Mouse (Mus musculus): Measurements from ENCODE around the gene Wars2. TPM values are rescaled to one million over a fixed set of nuclear protein-coding genes. Genes with fewer than 3 reads are reported as not detected.

The Wars2 gene
- 2.1 and 2.3 TPM in 2 replicates for polyA plus RNA-seq (2012; rRNA removed)

DNA sequence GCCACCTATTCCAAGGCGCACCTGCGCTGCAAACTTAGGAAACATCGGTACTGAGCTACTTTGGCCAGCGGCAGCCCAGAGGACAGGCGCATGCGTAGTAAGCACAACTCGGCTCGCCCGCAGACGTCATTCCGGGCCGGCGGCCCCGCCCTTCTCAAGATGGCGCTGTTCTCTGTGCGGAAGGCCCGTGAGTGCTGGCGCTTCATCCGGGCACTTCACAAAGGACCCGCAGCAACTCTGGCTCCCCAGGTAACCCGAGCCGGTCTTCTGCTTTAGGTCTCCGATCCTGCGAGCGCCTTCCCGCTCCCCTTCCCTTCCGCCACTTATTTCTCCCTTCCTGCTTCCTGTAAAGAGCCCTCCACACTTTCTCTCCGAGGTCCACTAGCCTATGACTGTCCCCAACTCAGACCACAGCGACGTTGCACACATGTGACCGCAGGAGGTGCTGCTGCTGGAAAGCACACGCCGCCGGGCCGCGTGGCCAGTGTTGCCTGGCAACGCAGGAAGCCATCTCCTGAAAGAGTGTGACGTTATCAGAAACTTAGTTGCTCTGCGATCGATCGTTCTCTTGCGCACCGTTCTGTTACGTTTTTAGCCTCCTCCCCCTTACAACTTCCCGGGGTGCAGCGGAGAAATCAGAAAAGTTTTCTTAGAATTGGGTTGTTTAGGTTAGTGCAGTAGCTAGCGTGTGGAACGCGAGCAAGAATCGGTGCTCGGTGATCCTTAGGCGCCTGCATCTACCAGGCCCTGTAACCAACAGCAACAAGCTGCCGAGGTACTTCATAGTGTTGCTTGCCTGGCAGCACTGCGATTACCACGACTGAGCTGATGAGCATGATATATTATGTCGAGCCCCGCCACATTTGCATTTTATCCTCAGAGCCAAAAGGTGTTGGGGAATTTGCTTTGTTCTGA lies at the start of gene Wars2:
TSS of gene Wars2 (plus strand) at position 129 of the 915 bp plus-strand sequence.

DNA sequence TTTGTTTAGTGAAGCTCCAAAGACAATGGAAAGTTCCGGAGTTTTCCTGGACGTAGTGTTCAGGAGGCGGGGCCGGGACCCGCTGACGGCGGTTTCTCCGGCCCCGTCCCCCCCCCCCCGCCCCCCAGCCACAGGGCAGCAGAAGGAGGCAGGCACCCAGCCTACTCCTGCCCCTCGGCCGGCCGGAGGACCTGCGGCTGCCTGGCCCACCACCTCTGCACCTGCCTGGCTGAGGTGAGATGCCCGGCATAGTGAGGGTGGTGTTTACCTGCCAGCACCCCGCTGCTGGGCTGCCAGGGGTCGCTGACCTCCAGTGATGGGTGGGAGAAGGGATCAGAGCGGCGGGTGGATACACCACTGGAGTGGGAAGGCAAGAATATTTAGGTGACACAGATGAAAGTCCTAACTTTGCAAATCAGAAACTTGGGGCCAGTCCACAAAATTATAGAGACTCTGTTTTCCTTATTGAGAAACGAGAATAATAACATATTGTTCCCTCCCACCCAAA lies 99.4 kb downstream of the Wars2 start, which contains the start of gene Tbx15:
TSS of gene Tbx15 (plus strand) at position 169 of the 508 bp plus-strand sequence.

Other genes starting within 250 kb of the Wars2 start
- gene Hao2, start 247.8 kb upstream of the Wars2 start, polyA plus RNA-seq (2012; rRNA removed), result 31.8 and 35.4 TPM in 2 replicates
- gene Tbx15, start 99.3 kb downstream of the Wars2 start, polyA plus RNA-seq (2012; rRNA removed), result 0.03 TPM in 1 of 2 replicates, not detected in the other

Measured in liver, embryonic 18 days (tissue).